Comparison of ENCODE assay signal across 11 mouse cellular contexts in the genomic region with DNA sequence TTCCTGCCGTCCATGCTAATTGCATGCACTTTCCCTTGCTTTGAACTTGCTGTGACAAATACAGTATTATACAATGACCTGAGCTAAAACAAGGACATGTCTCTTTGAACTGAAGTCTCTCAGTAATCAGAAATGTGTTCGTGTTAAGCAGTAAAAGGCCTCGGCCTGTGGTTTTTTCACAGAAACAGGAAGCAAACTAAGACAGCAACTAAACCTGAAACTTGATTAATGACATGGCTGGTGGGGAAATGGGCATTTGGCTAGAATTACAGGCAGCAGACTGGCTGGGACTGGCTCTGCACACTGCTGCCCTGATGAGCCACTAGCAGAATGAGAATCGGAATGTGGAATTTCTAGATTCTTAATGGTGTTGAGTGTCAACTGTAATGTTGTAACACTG.
DNase-seq lines count a peak whose midpoint lies in the region; ATAC-seq and TF ChIP-seq lines count a peak whose summit lies in the region.
"Had no signal": no experiment of that assay in that cellular context is flagged by ENCODE, and none has a peak within 500 bp of the region (broad histone marks: within the 10 kb centered on the region; RNA-seq: fewer than 3 reads in every experiment).

No protein-coding gene starts in this region.

- TF ChIP-seq EP300 in CH12.LX (IDR thresholded peaks at IDR 0.05; ENCODE audit: low read length): peak; percentile 92

- ATAC-seq in hindbrain, postnatal 0 days: no peak
- ATAC-seq in limb, embryonic 11.5 days (ENCODE audit: insufficient number of reproducible peaks, low FRiP score, low TSS enrichment, low read depth): no peak
- ATAC-seq: forebrain, embryonic 14.5 days had no signal

- H3K9me3 ChIP-seq in hindbrain, embryonic 10.5 days: no peaks in the 10 kb centered on the region
- no peaks in the 10 kb centered on the region for H3K9me3 ChIP-seq in hindbrain, postnatal 0 days (ENCODE audit: low read length)
- H3K9me3 ChIP-seq in CH12.LX (replicated peaks; ENCODE audit: low read length): no peaks in the 10 kb centered on the region
- H3K9me3 ChIP-seq in limb, embryonic 11.5 days (ENCODE audit: control insufficient read depth, low read length): no peaks in the 10 kb centered on the region
- H3K9me3 ChIP-seq: liver, embryonic 13.5 days had no signal

- no peaks in the 10 kb centered on the region for H3K36me3 ChIP-seq in hindbrain, embryonic 10.5 days
- H3K36me3 ChIP-seq in hindbrain, postnatal 0 days (ENCODE audit: insufficient read depth, low read length): no peaks in the 10 kb centered on the region
- no peaks in the 10 kb centered on the region for H3K36me3 ChIP-seq in CH12.LX (replicated peaks in 1 of 2; ENCODE audit: control insufficient read depth in 1 of 2, insufficient read depth in 1 of 2, low read length in 1 of 2)
- no peaks in the 10 kb centered on the region for H3K36me3 ChIP-seq in limb, embryonic 11.5 days (ENCODE audit: control insufficient read depth, insufficient read depth, low read length)
- H3K36me3 ChIP-seq: liver, embryonic 13.5 days had no signal

- in situ Hi-C loops in CH12.LX (cut with MboI; ENCODE audit: low pct_ligation_motif_present, low pct_unique_long_range_greater_than_20kb, low sequenced_read_pairs): no loop called here

- dilution Hi-C loops in CH12.LX (cut with MboI; ENCODE audit: extremely low pct_ligation_motif_present, extremely low pct_unique_long_range_greater_than_20kb, low sequenced_read_pairs): no loop called here

- H3K4me1 ChIP-seq in hindbrain, embryonic 10.5 days (replicated peaks): no peaks in the 10 kb centered on the region
- H3K4me1 ChIP-seq in hindbrain, postnatal 0 days (ENCODE audit: insufficient read depth, low read length): no peaks in the 10 kb centered on the region
- peaks cover 3 to 7% of the 10 kb centered on the region in 2 experiments; a peak in 3 of 4 replicates for H3K4me1 ChIP-seq in CH12.LX (ENCODE audit: control insufficient read depth in 1 of 2, insufficient read depth in 2 of 2)
- H3K4me1 ChIP-seq in limb, embryonic 11.5 days (ENCODE audit: control insufficient read depth, insufficient read depth, low read length): peaks cover 5% of the 10 kb centered on the region; the same call in 1 of the 2 replicates

- no peak for TF ChIP-seq POLR2A in CH12.LX (IDR thresholded peaks at IDR 0.05; ENCODE audit: low read depth, low read length)

- TF ChIP-seq CTCF in hindbrain, postnatal 0 days (IDR thresholded peaks at IDR 0.05; ENCODE audit: low read depth): no peak
- TF ChIP-seq CTCF in CH12.LX (conservative IDR thresholded peaks at IDR 0.05 in 1 of 2, IDR thresholded peaks at IDR 0.05 in 1 of 2; ENCODE audit: low read depth in 2 of 2, low read length in 2 of 2): no peak

- no peak overlapping the region for H3K27ac ChIP-seq in hindbrain, embryonic 10.5 days
- H3K27ac ChIP-seq in hindbrain, postnatal 0 days: no peak overlapping the region
- peak overlapping the region; percentile 1; the same call in 1 of the 2 replicates for H3K27ac ChIP-seq in CH12.LX (ENCODE audit: insufficient read depth, low read depth)
- no peak overlapping the region for H3K27ac ChIP-seq in limb, embryonic 11.5 days (replicated peaks; ENCODE audit: low read depth, low read length)
- H3K27ac ChIP-seq: liver, embryonic 13.5 days had no signal

- no peak overlapping the region for H3K4me2 ChIP-seq in hindbrain, postnatal 0 days (ENCODE audit: low read depth, low read length)
- H3K4me2 ChIP-seq in CH12.LX (ENCODE audit: insufficient read depth, low read depth, poor library complexity, severe bottlenecking): no peak overlapping the region
- no peak overlapping the region for H3K4me2 ChIP-seq in limb, embryonic 11.5 days (ENCODE audit: low read depth, severe bottlenecking)
- H3K4me2 ChIP-seq: liver, embryonic 13.5 days had no signal

- no peak; the same call in none of the 2 replicates for TF ChIP-seq RAD21 in CH12.LX (IDR thresholded peaks at IDR 0.05; ENCODE audit: low read depth, low read length)

- WGBS in hindbrain, embryonic 10.5 days: 75% methylated on average over 4 of the region's 4 CpGs
- 67% methylated on average over 4 of the region's 4 CpGs for WGBS in hindbrain, postnatal 0 days
- 8% methylated on average over 4 of the region's 4 CpGs for WGBS in limb, embryonic 11.5 days

- no peak overlapping the region for H3K9ac ChIP-seq in hindbrain, postnatal 0 days (replicated peaks; ENCODE audit: low read length)
- no peak overlapping the region for H3K9ac ChIP-seq in CH12.LX (ENCODE audit: insufficient read depth, low read depth)
- no peak overlapping the region for H3K9ac ChIP-seq in limb, embryonic 11.5 days (ENCODE audit: low read length)
- H3K9ac ChIP-seq: liver, embryonic 13.5 days had no signal

- DNase-seq in hindbrain, embryonic 10.5 days (ENCODE audit: low spot score): peak; percentile 8
- no peak for DNase-seq in hindbrain, postnatal 0 days (ENCODE audit: low spot score)
- DNase-seq in CH12.LX (ENCODE audit: extremely low read depth): peak; percentile 78
- peak; percentile 77 for DNase-seq in fat pad, adult 2 months (ENCODE audit: extremely low read depth, low read depth, low spot score)
- DNase-seq in limb, embryonic 11.5 days (ENCODE audit: low spot score): peak; percentile 54
- no peak for DNase-seq in cerebellum, postnatal 14 days
- no peak for DNase-seq in c-Kit-positive CD71-positive TER-119-positive erythroid progenitor cells, embryonic 14.5 days (ENCODE audit: low spot score)
- DNase-seq in MN1 (ENCODE audit: low spot score): no peak
- DNase-seq: cerebellum, adult 18-20 months; liver, embryonic 13.5 days had no signal

- H3K27me3 ChIP-seq in hindbrain, embryonic 10.5 days (ENCODE audit: insufficient read depth, poor library complexity, severe bottlenecking): no peaks in the 10 kb centered on the region
- no peaks in the 10 kb centered on the region for H3K27me3 ChIP-seq in hindbrain, postnatal 0 days (ENCODE audit: insufficient read depth, low read length)
- H3K27me3 ChIP-seq in CH12.LX (replicated peaks): no peaks in the 10 kb centered on the region
- no peaks in the 10 kb centered on the region for H3K27me3 ChIP-seq in limb, embryonic 11.5 days (ENCODE audit: control insufficient read depth, insufficient read depth, low read length)
- H3K27me3 ChIP-seq: liver, embryonic 13.5 days had no signal

- H3K79me2 ChIP-seq in CH12.LX (replicated peaks; ENCODE audit: control insufficient read depth, extremely low read depth, insufficient read depth, poor library complexity, severe bottlenecking): no peaks in the 10 kb centered on the region

- no peak overlapping the region for H3K4me3 ChIP-seq in hindbrain, embryonic 10.5 days
- no peak overlapping the region for H3K4me3 ChIP-seq in hindbrain, postnatal 0 days (ENCODE audit: low read length)
- no peak overlapping the region for H3K4me3 ChIP-seq in CH12.LX (replicated peaks in 1 of 3; ENCODE audit: low read depth in 2 of 3, low read length in 2 of 3, poor library complexity in 1 of 3)
- H3K4me3 ChIP-seq in limb, embryonic 11.5 days (ENCODE audit: low read depth, low read length): no peak overlapping the region
- H3K4me3 ChIP-seq: liver, embryonic 13.5 days had no signal

TF ChIP-seq in CH12.LX, 34 proteins besides CTCF, POLR2A, EP300 and RAD21:
- TF ChIP-seq GABPA (IDR thresholded peaks at IDR 0.05; ENCODE audit: insufficient replicate concordance, low read depth, low read length): no peak
- TF ChIP-seq ZNF384 (IDR thresholded peaks at IDR 0.05; ENCODE audit: low read depth, low read length): peak; percentile 62
- TF ChIP-seq TCF12 (IDR thresholded peaks at IDR 0.05; ENCODE audit: low read depth, low read length): peak; percentile 44
- TF ChIP-seq IRF4 (IDR thresholded peaks at IDR 0.05; ENCODE audit: low read depth, low read length): peak; percentile 89
- TF ChIP-seq SMC3 (IDR thresholded peaks at IDR 0.05; ENCODE audit: low read depth, low read length): peak; percentile 5; the same call in 1 of the 2 replicates
- peak; percentile 38; the same call in 1 of the 2 replicates for TF ChIP-seq ETS1 (conservative IDR thresholded peaks at IDR 0.05; ENCODE audit: low read depth, low read length)
- TF ChIP-seq MAX (IDR thresholded peaks at IDR 0.05; ENCODE audit: low read length): 0 out of 2 replicates have a peak, but pooled peaks have one; percentile 47
- peak; percentile 63 for TF ChIP-seq BHLHE40 (IDR thresholded peaks at IDR 0.05; ENCODE audit: low read depth, low read length)
- TF ChIP-seq ELF1 (IDR thresholded peaks at IDR 0.05; ENCODE audit: low read depth, low read length): peak; percentile 69
- no peak for TF ChIP-seq TBP (conservative IDR thresholded peaks at IDR 0.05; ENCODE audit: low read depth, low read length)
- peak; percentile 59; the same call in 1 of the 2 replicates for TF ChIP-seq RCOR1 (conservative IDR thresholded peaks at IDR 0.05; ENCODE audit: low read depth, low read length)
- TF ChIP-seq CHD1 (IDR thresholded peaks at IDR 0.05; ENCODE audit: low read depth, low read length): no peak
- TF ChIP-seq CHD2 (IDR thresholded peaks at IDR 0.05; ENCODE audit: low read length): peak; percentile 19; the same call in 1 of the 2 replicates
- peak; percentile 52; the same call in 1 of the 2 replicates for TF ChIP-seq MYC (IDR thresholded peaks at IDR 0.05; ENCODE audit: low read depth, low read length)
- 0 out of 2 replicates have a peak, but pooled peaks have one; percentile 33 for TF ChIP-seq SIN3A (IDR thresholded peaks at IDR 0.05; ENCODE audit: low read length)
- TF ChIP-seq MEF2A (IDR thresholded peaks at IDR 0.05; ENCODE audit: borderline replicate concordance, low read depth, low read length): peak; percentile 34; the same call in 1 of the 2 replicates
- peak; percentile 38; the same call in 1 of the 2 replicates for TF ChIP-seq MXI1 (IDR thresholded peaks at IDR 0.05; ENCODE audit: low read depth, low read length)
- peak; percentile 66; the same call in 1 of the 2 replicates for TF ChIP-seq JUND (conservative IDR thresholded peaks at IDR 0.05; ENCODE audit: low read depth, low read length)
- TF ChIP-seq ZC3H11A (IDR thresholded peaks at IDR 0.05; ENCODE audit: low read depth, low read length): no peak
- TF ChIP-seq MAFK (IDR thresholded peaks at IDR 0.05; ENCODE audit: insufficient replicate concordance, low read length): peak; percentile 9; the same call in 1 of the 2 replicates
- TF ChIP-seq HCFC1 (IDR thresholded peaks at IDR 0.05; ENCODE audit: low read depth, low read length): peak; percentile 46

Comparison
In these comparisons a context has a peak if more than half of its experiments do, and no peak if none do; other contexts are left out.
1. DNase-seq: peak in hindbrain, embryonic 10.5 days (single experiment), CH12.LX (single experiment), fat pad, adult 2 months (single experiment) and limb, embryonic 11.5 days (single experiment); none in hindbrain, postnatal 0 days (single experiment), cerebellum, postnatal 14 days (0 of 2), c-Kit-positive CD71-positive TER-119-positive erythroid progenitor cells, embryonic 14.5 days (single experiment) and MN1 (single experiment).